Mouse (Mus musculus) liver, embryonic 13.5 days (tissue): ENCODE results near the gene Rpl39. TPM values are rescaled to one million over a fixed set of nuclear protein-coding genes. Genes with fewer than 3 reads are reported as not detected.

ENCODE experiments used
- ATAC-seq: fragments of 200-750 bp; cut with Nextera tagmentation; 2 replicates; pipeline ENCODE4 v1.8.0; 2017; ENCODE audit warnings: low read depth, mild to moderate bottlenecking, moderate number of reproducible peaks, moderate library complexity
- DNase-seq: peaks from one replicate; pipeline ENCODE4 v3.0.0; 2022
- H3K27ac ChIP-seq: fragments of 300-500 bp; sonication (generic); 2 replicates; pipeline ENCODE4 v1.5.1; 2015; ENCODE audit warnings: moderate library complexity, mild to moderate bottlenecking, inconsistent platforms
- H3K27me3 ChIP-seq: fragments of 300-500 bp; sonication (generic); 2 replicates; pipeline ENCODE4 v1.6.1; 2015; ENCODE audit warnings: mild to moderate bottlenecking, inconsistent platforms
- H3K36me3 ChIP-seq: fragments of 300-500 bp; sonication (generic); 2 replicates; pipeline ENCODE4 v1.6.1; 2015; ENCODE audit warnings: mild to moderate bottlenecking, inconsistent platforms
- H3K4me1 ChIP-seq: fragments of 300-500 bp; sonication (generic); replicated peaks from 2 replicates; pipeline ENCODE4 v1.6.1; 2015; ENCODE audit warnings: inconsistent platforms
- H3K4me2 ChIP-seq: fragments of 300-500 bp; sonication (generic); 2 replicates; pipeline ENCODE4 v1.6.1; 2015; ENCODE audit warnings: inconsistent platforms, mild to moderate bottlenecking, moderate library complexity
- H3K4me3 ChIP-seq: fragments of 300-500 bp; sonication (generic); replicated peaks from 2 replicates; pipeline ENCODE4 v1.5.1; 2015; ENCODE audit warnings: mild to moderate bottlenecking, inconsistent platforms
- H3K9ac ChIP-seq: fragments of 300-500 bp; sonication (generic); 2 replicates; pipeline ENCODE4 v1.6.1; 2015; ENCODE audit warnings: mild to moderate bottlenecking, inconsistent platforms
- H3K9me3 ChIP-seq: fragments of 300-500 bp; sonication (generic); replicated peaks from 2 replicates; pipeline ENCODE4 v1.6.1; 2016; ENCODE audit warnings: inconsistent platforms
- WGBS: fragments of 180-500 bp; shearing (Covaris S2); methylation state at CpG from one replicate; pipeline ENCODE4 v1.1.7; 2015; ENCODE audit not compliant: insufficient replicate concordance; 5-methylcytosine and 5-hydroxymethylcytosine counted together
- polyA plus RNA-seq: library from polyadenylated mRNA; unstranded; fragments of >200 nt; fragmentation: Nextera tagmentation; extraction: Ambion mirVana; gene quantifications from 2 replicates; pipeline ENCODE4 v1.2.1, GENCODE M21; 2015

Rpl39 gene
- polyA plus RNA-seq, result 514 and 551 TPM in 2 replicates

DNA sequence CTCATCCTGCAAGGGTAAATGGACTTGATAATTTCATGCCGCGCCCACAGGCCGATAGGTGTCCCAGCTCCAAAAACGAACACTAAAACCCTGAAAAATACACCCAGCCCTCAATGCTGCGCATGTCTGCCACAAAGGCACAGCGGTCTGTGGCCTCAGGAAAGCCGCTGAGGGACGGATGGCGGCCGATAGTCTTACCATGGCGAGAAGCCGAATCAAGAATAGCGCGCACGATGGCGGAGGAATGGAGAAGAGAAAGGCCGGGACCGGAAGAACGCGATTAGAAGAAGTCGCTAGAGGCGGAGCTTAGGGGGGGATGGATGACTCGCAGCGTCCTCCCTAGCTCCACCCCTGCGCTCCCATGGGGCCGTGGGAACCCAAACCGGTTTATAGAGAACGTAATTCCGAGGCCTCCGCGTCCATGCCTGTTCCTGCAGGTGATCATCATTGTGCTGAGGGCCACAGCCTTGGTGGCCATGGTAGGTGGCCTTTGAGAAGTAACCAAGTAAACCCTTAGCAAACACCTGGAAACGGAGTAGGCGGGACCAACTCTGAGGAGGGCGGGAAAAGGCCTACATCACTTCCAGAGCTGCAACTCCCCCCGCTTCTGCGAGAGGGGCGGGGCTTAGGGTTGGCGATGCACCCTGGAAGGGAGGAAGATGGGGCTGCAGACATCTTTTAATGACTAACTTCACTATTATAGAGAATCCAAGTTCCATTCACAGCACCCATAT is at the start of gene Rpl39:
Gene Rpl39 (minus strand): TSS at position 476 of the 734 bp plus-strand sequence.
- no peaks in the 10 kb centered on the region for H3K27me3 ChIP-seq
- H3K36me3 ChIP-seq, result peaks cover 29% of the 10 kb centered on the region
- peak within 1 kb of the TSS; percentile 77 for H3K4me2 ChIP-seq
- no peaks in the 10 kb centered on the region for H3K9me3 ChIP-seq
- peak; percentile 93 for ATAC-seq
- peak within 1 kb of the TSS; percentile 70 for H3K4me3 ChIP-seq
- H3K9ac ChIP-seq, result peak within 1 kb of the TSS; percentile 82
- WGBS, result 10% methylated on average over 38 of the region's 38 CpGs
- peak; percentile 85 for DNase-seq
- peak within 1 kb of the TSS; percentile 87 for H3K27ac ChIP-seq
- H3K4me1 ChIP-seq, result peaks cover 19% of the 10 kb centered on the region

DNA sequence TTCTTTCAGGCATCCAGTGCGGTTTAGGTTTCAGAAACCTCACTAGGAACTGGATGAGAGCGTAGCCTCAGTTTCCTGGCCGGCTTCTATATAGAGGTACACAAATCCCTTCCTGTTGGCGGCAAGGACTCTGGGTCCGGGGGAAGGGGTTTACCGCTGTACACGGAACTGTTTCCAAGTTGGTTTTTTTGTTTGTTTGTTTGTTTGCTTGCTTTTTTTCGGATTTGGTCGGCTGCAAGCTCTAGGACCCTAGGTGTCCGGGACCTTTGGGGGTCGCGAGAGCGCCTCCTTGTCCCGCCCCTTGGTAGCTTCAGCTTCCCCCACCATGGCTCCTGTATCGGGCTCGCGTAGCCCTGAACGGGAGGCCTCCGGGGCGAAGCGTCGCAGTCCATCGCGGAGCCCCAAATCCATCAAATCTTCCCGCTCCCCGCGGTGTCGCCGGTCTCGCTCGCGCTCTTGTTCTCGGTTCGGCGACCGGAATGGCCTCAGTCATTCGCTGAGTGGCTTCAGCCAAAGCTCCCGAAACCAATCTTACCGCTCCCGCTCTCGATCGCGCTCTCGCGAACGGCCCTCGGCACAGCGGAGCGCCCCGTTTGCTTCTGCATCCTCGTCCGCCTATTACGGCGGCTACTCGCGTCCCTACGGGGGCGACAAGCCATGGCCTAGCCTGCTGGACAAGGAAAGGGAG is 41.6 kb upstream of the Rpl39 start, which contains the start of gene Nkap:
Gene Nkap (plus strand): TSS at position 125 of the 688 bp plus-strand sequence.
- DNase-seq, result peak; percentile 61
- ATAC-seq, result peak; percentile 88
- Histone ChIP-seq H3K9ac (peak within 1 kb of the TSS; percentile 79), H3K27me3 (no peaks in the 10 kb centered on the region), H3K36me3 (0 out of 2 replicates have a peak, but pooled peaks cover under 1% of the 10 kb centered on the region), H3K4me2 (peak within 1 kb of the TSS; percentile 69), H3K4me1 (peaks cover 13% of the 10 kb centered on the region), H3K9me3 (no peaks in the 10 kb centered on the region), H3K4me3 (peak within 1 kb of the TSS; percentile 74), H3K27ac (peak within 1 kb of the TSS; percentile 68)
- 8% methylated on average over 55 of the region's 58 CpGs for WGBS

DNA sequence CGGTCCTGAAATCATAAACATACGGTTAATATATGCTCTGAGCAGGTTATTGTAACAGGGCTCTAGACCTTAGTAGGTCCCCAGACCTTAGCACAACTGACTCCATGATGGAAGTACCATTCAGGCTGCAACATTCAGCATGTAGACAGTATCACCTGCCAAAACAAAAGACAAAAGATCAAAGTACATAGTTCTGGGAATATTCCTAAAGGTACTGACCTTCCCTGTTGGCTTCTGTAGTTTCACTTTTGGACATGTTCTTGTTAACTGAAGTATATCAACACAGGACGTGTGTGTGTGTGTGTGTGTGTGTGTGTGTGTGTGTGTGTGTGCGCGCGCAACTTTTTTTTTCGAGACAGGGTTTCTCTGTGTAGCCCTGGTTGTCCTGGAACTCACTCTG is 40.3 kb upstream of the Rpl39 start:
- no peaks in the 10 kb centered on the region for H3K27me3 ChIP-seq
- H3K4me3 ChIP-seq, result no peak overlapping the region
- H3K9ac ChIP-seq, result no peak overlapping the region
- ATAC-seq, result no peak
- peaks cover 13% of the 10 kb centered on the region for H3K4me1 ChIP-seq
- H3K4me2 ChIP-seq, result no peak overlapping the region
- no peak overlapping the region for H3K27ac ChIP-seq
- no peak for DNase-seq
- WGBS, result 93% methylated on average over 7 of the region's 7 CpGs
- H3K36me3 ChIP-seq, result no peaks in the 10 kb centered on the region
- no peaks in the 10 kb centered on the region for H3K9me3 ChIP-seq

- no peak overlapping the region for H3K4me2 ChIP-seq
- no peaks in the 10 kb centered on the region for H3K36me3 ChIP-seq
- no peaks in the 10 kb centered on the region for H3K9me3 ChIP-seq
- no peak overlapping the region for H3K4me3 ChIP-seq
- H3K27me3 ChIP-seq, result no peaks in the 10 kb centered on the region
- no peaks in the 10 kb centered on the region for H3K4me1 ChIP-seq
- 57% methylated on average over 5 of the region's 5 CpGs for WGBS
- DNase-seq (no peak), ATAC-seq (no peak)
- H3K9ac ChIP-seq, result no peak overlapping the region
- no peak overlapping the region for H3K27ac ChIP-seq
These were observed 35.0 kb upstream of the Rpl39 start for GRCm38 (mm10) chrX:37120212-37120611.

DNA sequence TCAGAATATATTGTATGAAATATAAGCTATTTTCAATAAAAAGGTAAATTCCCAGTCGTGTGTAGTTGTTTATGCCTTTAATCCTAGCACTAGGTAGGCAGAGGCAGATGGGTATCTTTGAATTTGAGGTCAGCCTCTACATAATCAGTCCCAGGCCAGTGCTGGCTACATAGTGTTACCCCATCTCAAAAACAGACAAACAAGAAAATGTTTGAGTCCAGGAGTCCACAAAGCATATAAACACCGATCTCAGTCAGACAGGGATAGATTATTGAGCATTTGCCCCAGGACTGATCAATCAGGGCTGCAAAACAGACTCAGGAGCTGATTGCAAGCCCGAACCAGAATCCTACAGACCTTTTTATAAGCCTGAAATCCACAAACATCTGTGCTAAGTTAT is 34.4 kb upstream of the Rpl39 start:
- no peak overlapping the region for H3K4me3 ChIP-seq
- ATAC-seq (no peak), DNase-seq (no peak)
- H3K4me1 ChIP-seq, result no peaks in the 10 kb centered on the region
- WGBS, result 46% methylated on average over 3 of the region's 3 CpGs
- no peaks in the 10 kb centered on the region for H3K9me3 ChIP-seq
- no peak overlapping the region for H3K27ac ChIP-seq
- no peaks in the 10 kb centered on the region for H3K27me3 ChIP-seq
- no peak overlapping the region for H3K4me2 ChIP-seq
- H3K36me3 ChIP-seq, result no peaks in the 10 kb centered on the region
- no peak overlapping the region for H3K9ac ChIP-seq

DNA sequence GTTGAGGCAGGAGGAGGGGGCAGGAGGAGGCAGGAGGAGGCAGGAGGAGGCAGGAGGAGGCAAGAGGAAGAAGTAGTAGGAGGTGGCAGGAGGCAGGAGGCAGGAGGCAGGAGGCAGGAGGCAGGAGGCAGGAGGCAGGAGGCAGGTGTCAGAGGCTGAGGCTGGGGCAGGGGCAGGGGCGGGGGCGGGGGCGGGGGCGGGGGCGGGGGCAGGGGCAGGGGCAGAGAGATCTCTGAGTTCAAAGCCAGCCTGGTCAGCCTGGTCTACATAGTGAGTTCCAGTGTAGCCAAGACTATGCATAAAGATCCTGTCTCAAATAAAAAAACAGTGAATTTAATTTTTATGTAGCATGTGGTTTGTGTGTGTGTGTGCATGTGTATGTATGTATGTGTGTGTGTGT is 31.9 kb upstream of the Rpl39 start:
- DNase-seq (no peak), ATAC-seq (no peak)
- no peaks in the 10 kb centered on the region for H3K36me3 ChIP-seq
- H3K4me3 ChIP-seq, result no peak overlapping the region
- H3K27ac ChIP-seq, result no peak overlapping the region
- no peaks in the 10 kb centered on the region for H3K4me1 ChIP-seq
- no peaks in the 10 kb centered on the region for H3K27me3 ChIP-seq
- no peaks in the 10 kb centered on the region for H3K9me3 ChIP-seq
- H3K4me2 ChIP-seq, result no peak overlapping the region
- H3K9ac ChIP-seq, result no peak overlapping the region
- 5% methylated on average over 4 of the region's 5 CpGs for WGBS

GRCm38 (mm10) chrX:37110881-37111193 is 25.6 kb upstream of the Rpl39 start:
- Histone ChIP-seq H3K27me3 (no peaks in the 10 kb centered on the region), H3K27ac (no peak overlapping the region), H3K4me1 (peaks cover 4% of the 10 kb centered on the region), H3K4me2 (peak overlapping the region; percentile 51), H3K9me3 (no peaks in the 10 kb centered on the region), H3K36me3 (0 out of 2 replicates have a peak, but pooled peaks cover 8% of the 10 kb centered on the region), H3K9ac (no peak overlapping the region), H3K4me3 (peak overlapping the region; percentile 68)
- WGBS, result 61% methylated on average over 4 of the region's 4 CpGs
- ATAC-seq (no peak), DNase-seq (no peak)

GRCm38 (mm10) chrX:37110193-37110880 is 25.1 kb upstream of the Rpl39 start, which contains the start of gene Upf3b:
Gene Upf3b, minus strand, starts transcription at chrX:37110322.
- H3K4me3 ChIP-seq, result peak within 1 kb of the TSS; percentile 68
- H3K27me3 ChIP-seq, result no peaks in the 10 kb centered on the region
- DNase-seq (peak; percentile 90), ATAC-seq (peak; percentile 96)
- 10% methylated on average over 30 of the region's 30 CpGs for WGBS
- peak within 1 kb of the TSS; percentile 77 for H3K4me2 ChIP-seq
- H3K9me3 ChIP-seq, result no peaks in the 10 kb centered on the region
- peak within 1 kb of the TSS; percentile 88 for H3K27ac ChIP-seq
- H3K36me3 ChIP-seq, result 0 out of 2 replicates have a peak, but pooled peaks cover 8% of the 10 kb centered on the region
- peaks cover 4% of the 10 kb centered on the region for H3K4me1 ChIP-seq
- peak within 1 kb of the TSS; percentile 78 for H3K9ac ChIP-seq

DNA sequence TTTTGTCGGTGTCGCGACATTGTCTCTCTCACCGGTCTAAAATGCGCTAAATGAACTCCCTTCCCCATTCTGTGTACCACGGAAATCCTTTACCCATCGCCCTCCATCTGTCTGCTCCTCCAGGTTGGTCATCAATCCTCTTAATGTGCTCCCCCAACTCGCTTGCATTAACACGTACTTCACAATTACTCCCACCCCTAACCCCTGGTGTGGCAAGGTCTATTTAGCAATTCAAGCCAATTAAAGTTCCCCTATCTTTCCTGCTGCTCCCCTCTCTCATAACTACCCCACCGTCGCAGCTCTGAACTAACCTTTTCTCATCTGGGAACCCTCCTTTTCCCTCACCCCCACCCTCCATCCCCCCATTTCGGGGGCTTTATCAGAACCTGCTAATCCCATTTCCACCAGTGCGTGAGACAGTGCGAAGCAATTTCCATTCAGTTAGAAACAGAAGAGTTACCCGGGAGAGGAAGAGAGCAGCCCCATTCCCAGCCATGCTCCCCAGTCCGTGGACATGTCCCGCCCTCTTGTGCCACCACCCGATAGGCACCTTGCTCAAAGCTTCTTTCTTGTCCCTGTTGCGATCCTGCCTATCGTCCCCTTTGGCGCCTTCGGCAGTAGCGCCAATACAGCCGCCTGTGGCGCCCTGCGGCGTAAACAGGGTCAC is 24.5 kb upstream of the Rpl39 start:
- WGBS, result 9% methylated on average over 27 of the region's 27 CpGs
- H3K36me3 ChIP-seq, result 0 out of 2 replicates have a peak, but pooled peaks cover 8% of the 10 kb centered on the region
- H3K9me3 ChIP-seq, result no peaks in the 10 kb centered on the region
- H3K27ac ChIP-seq, result peak overlapping the region; percentile 88
- peak overlapping the region; percentile 78 for H3K9ac ChIP-seq
- H3K4me2 ChIP-seq, result peak overlapping the region; percentile 77
- peak overlapping the region; percentile 68 for H3K4me3 ChIP-seq
- H3K4me1 ChIP-seq, result peaks cover 4% of the 10 kb centered on the region
- DNase-seq (no peak), ATAC-seq (peak; percentile 88)
- no peaks in the 10 kb centered on the region for H3K27me3 ChIP-seq

DNA sequence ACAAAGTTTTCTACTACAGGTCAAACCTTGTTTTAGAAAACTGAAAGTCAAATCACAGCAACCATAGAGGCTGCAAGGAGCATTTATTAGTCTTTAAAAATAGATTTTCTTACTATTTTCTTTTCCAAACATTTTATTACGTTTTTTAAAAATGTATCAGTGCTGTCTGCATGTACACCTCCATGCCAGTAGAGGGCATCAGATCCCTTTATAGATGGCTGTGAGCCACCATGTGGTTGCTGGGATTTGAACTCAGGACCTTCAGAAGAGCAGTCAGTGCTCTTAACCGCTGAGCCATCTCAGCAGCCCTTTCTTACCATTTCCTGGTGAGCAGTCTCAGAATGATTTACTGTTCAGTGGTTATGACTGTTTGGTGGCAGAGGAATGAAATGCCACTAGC is 18.6 kb upstream of the Rpl39 start:
- 68% methylated on average over 2 of the region's 2 CpGs for WGBS
- ATAC-seq (no peak), DNase-seq (no peak)
- Histone ChIP-seq H3K27me3 (no peaks in the 10 kb centered on the region), H3K4me1 (peaks cover 3% of the 10 kb centered on the region), H3K9ac (no peak overlapping the region), H3K27ac (no peak overlapping the region), H3K4me2 (no peak overlapping the region), H3K4me3 (no peak overlapping the region), H3K36me3 (peaks cover 29% of the 10 kb centered on the region), H3K9me3 (no peaks in the 10 kb centered on the region)

DNA sequence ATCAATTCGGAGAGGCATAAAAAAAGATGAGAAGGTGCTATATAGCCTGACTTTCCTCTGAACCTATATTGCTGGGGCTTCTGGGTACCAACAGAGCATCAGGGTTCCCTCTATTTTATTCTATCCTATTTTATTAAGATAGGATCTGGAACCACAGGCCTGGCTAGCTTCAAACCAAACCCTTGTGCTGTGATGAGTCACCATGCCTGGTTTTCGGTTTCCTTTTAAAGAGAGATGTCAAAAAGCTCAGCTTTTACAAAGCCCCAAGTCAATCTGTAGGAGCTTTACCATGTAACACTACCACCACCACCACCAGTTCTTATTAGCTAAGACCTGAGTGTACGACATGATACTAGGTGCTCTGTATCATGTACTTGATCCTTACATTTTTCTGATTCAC is 13.5 kb upstream of the Rpl39 start:
- no peak for DNase-seq
- no peak overlapping the region for H3K4me3 ChIP-seq
- peaks cover 50% of the 10 kb centered on the region for H3K36me3 ChIP-seq
- H3K4me1 ChIP-seq, result no peaks in the 10 kb centered on the region
- 81% methylated on average over 3 of the region's 3 CpGs for WGBS
- H3K27me3 ChIP-seq, result no peaks in the 10 kb centered on the region
- H3K4me2 ChIP-seq, result no peak overlapping the region
- no peaks in the 10 kb centered on the region for H3K9me3 ChIP-seq
- no peak overlapping the region for H3K9ac ChIP-seq
- H3K27ac ChIP-seq, result no peak overlapping the region
- no peak for ATAC-seq
